Mouse (Mus musculus) neural tube, embryonic 10.5 days (tissue): ENCODE measurements around the gene Tmem130.
A peak's percentile ranks its signal among the peaks of the same experiment; 100 is the strongest.

ENCODE experiments used
- DNase-seq: peaks from one replicate; pipeline ENCODE4 v3.0.0-alpha.2; 2017; ENCODE audit warnings: low spot score; ENCODE audit errors: extremely low spot score

Tmem130 gene

DNA sequence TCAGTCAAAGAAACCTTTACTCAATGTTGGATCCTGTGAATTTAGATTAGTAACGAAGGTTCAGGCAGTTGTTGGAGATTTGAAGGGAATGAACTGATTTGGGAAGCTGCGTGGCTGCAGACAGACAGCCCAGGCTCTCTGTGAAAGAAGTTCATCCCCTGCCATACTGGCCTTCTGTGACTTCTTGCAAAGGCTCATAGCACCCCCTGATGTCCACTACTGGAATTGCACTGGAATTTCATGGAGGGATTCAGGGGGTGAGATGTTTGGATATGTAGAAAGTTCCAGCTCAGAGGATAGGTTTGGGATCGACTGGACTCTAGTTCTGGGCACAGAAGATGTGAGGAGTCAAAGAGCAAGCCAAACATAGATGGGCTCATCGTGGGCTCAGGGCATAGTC is 27.7 kb downstream of the Tmem130 start:
- peak; percentile 72 for DNase-seq

DNA sequence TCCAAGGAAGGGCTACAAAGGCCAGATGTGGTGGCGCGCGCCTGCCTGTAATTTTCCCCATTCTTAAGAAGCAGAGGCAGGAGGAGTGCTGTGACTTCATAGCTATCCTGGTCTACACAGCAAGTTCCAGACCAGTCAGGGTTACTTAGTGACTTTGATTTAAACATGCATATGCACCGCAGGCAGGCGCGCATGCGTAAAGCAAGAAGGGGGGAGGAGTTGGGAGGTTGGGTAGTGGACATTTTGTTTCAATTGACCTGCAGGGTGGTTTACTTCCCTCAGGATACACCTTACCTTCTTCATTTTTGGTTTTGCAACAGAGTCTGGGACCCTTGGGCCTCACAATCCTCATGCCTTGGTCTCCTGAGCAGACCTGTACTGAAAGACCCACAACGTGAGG is 32.4 kb downstream of the Tmem130 start:
- DNase-seq: no peak

DNA sequence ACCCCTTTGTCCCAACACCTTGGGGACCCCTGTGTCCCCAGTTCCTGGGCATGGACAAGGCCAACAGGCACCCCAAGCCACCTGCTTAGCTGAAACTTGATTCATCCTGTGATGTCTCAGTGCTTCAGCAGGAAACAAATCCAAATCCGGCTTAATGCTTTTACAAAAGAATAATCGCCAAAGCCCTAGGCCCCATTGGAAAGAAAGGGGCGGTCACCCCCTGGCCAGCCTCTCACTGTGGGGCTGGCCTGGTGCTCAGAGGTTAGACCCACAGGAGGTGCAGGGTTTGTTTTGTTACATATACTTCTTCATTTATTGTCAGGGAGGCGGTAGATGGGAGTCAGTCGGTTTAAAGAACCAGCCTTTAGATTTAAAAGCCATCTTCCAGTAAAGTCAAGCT is 33.4 kb downstream of the Tmem130 start:
- no peak for DNase-seq

DNA sequence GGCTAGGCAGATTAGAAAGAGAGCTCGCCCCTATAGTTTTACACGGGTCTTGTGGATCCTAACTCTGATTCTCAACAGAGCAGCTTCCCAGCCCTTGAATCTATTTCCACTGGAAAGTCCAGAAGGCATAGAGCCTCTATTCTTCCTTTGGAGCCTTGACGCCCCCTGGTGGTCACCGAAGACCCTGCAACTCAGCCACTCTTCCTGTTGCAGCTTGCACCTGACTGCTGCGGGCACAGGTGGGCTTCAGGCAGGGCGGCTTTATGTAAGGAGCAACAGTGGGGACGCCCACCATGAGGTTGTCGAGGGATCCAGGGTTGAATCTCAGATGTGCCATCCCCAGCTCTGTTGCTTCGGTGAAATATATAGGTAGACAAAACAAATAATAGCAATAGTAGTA is 34.5 kb downstream of the Tmem130 start:
- peak; percentile 76 for DNase-seq

DNA sequence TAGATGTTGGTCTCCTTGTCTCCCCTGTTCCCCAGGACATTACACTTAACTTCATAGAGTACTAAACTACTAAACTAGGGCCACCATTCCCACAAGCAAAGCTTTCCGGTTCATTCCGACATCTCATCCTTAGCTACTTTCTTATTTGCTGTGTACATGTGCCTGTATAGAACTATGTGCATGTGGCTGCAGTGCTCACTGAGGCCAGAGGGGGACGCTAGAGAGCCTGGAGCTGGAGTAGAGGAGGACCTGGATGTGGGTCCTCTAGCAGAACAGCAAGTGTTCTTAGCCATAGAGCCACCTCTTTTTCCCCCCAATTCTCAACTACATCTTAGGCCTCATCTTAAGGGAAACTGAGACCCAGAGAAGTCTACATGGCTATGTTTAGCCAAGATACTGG is 36.1 kb downstream of the Tmem130 start:
- no peak for DNase-seq

DNA sequence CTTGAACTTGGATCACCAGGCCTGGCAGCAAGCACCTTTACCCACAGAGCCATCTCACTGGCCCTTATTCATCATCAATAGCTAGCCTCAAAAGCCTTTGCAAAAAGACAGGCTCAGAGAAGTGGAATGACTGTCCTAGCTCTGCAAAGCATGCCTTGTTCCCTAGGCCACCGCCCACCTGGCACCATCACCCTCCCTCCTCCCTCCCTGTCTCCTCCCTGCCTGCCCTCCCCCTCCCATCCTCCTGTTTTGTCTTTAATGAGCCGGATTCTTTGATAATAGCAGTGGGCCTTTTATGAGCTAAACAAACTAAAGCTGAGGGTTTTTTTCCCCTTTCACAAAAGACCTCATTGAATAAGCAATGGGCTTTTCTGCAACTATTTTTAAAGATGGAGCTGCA is 36.7 kb downstream of the Tmem130 start:
- no peak for DNase-seq

DNA sequence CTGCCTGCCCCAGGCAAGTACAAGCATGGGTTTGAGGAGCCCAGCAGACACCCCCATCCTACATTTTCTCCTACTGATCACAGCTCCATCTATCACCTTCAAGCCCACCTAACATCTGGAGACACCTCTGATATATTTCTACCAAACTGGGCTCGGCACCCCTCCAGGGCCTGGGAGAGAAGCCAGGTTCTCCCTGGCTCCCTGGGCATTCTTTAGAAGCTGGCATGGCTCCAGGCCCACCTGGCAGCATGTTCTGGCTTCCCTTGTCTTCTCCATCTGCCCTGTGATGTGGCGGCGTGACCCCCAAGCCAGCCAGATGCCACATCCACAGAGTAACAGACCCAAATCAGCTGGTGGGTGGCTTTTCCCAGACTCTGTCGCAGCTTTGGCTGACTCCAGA is 41.3 kb downstream of the Tmem130 start:
- DNase-seq: no peak

DNA sequence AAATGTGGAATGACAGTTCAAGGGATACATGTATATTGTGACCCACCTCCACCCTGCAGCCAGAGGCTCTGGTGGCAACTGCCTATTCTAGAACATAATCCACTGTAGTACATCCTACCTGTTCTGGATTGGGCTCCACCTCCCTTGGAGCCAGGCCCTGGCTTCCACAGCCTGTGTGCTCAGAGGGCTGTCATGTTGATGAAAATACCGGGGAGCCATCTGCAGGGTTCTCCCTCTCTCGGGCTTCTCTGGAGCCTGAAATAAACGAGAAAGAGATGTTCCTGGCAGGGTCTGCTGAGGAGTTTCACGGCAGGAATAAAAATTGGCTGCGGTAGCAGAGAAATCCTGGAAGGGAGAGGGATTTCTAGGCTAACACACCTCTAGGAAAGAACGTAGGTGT is 41.8 kb downstream of the Tmem130 start:
- no peak for DNase-seq

DNA sequence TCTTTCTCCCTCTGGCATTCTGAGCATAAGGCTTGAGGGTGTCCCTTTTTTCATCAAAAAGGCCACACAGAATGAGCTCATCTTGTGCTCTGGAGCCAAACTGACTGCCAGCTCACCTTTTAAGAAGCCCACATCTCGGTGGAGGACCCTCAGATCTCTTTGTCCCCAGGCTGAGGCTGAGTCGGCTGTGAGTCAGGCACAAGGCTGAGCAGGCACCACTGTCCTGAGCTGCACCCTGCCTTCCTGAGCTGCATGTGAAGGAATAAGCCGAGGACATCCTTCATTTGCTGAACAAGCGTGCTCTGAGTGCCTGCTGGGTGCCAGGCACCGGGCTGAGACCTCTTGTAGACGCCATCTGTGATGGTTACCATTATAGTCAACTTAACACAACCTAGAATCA is 44.4 kb downstream of the Tmem130 start:
- no peak for DNase-seq

DNA sequence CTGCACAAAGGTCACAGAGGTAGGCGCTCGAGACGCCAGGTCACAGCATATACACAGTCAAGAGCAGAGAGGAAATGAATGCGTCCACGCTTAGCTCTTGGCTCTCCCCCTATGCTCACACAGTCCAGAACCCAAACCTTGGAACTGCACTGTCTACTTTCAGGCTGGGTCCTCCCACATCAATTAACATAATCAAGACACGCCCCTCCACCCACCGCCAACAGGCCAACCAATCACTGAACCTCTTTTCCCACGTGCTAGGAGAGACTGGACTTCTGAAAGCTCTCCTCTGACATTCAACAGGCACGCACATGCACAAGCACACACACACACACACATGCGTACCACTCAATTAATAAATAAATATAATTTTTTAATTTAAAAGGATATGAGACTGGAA is 48.2 kb downstream of the Tmem130 start:
- DNase-seq: no peak

DNA sequence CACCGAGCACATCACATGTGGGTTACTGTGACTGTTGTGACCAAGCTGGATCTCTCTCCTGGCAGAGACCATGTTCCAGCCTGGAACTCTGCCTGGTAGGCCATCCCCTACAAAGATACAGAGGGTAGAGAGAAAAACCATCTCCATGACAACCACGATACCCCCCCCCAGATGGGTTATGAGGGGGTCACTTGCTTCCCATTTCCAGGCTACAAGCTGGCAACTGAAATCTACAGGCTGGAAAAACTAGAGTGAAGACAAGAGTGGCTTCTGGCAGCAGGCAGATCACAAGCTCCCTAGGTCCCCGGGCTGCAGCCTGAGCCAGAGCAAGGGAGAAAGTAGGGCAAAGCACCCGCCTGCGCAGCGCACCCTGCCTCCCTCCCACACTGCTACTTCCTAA is 54.0 kb downstream of the Tmem130 start:
- DNase-seq: no peak

DNA sequence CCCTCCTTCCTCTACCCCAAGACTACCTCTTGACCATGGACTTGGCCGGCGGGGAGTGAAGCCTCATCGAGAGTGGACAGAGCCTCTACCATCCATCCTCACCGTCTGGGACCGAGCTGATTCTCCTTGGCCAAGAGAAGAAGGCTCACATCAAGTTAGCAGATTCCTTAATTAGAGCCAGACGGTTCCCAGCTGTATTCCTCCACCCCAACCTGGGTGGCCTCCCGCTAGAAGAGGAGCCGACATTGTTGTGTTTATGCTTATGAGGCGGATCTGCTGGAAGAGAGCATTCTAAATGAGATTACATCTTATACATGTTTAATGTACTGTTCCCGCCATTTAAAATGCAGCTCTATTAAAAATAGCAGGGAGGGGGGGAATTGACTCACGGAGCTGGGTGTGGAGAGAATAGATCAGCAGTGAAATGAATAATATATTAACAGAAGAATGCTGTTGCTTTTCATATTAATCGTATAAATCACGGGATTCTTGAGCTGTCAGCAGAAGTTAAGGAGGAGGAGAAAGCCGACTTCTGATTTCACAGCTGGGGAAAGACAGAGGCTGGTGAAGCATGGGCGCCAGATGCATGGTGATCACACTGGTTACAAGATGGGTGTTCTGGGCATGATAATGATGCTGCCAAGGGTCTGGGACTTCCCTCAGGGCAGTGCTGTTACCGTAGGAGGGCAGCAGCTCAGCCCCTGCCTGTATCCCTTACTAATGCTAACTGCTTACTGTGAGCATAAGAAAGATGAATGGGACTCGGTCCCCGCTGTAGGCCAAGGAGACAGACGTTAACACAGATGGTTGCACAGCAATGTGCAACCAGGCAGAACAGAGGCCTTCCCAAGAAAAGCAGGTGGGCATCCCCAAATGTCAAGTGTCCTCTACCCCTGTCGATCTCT is 57.9 kb downstream of the Tmem130 start:
- DNase-seq: no peak

DNA sequence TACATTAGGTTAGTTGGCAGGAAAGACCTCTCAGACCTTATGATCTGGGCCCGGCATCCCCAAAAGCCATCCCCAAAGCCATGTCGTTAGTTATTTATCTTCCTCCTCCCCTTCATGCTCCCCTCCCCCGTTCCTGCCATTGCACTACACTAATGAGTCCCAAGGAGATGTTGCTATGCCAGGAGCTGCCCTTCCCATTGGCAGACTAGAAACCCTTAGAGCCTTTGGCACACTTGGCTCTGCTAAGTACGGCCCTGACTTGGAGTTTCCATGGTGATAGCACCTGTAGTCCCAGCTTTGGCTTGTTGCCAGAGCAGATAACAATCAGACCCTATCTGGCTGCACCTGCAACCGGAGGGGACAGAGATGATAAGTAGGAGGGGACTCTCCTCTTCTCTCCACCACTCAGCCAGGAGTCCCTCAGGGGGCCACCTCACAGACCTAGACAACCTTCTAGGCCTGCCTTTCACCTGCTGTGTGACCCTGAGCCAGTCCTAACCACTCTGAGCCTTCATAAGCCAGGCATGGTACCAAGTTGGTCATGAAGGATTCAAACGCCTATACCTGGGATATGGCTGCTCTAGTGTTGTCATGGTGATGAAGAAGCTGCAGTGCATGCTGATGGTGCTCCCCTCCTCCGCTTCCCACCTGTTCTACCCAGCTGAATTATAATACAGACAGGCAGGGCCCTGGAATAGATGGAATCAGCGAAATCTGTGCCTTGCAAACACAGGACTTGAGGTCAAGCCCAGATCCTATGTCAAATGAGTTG is 66.1 kb downstream of the Tmem130 start:
- DNase-seq: no peak

DNA sequence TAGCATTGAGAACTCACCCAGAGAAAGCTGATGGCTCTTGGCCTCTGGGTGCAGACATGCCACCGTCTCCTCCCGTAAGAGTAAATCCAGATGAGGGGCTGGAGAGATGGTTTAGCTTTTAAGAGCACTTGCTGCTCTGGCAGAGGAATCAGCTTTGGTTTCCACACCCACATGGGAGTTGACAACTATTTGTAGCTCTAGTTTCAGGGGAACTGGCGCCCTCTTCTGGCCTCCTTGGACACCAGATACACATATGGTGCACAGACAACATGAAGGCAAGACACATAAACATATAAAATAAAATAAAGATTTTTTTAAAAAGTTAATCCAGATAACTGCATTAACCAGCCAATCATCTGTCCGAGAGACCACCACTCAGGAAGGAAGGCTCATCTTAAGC is 67.5 kb downstream of the Tmem130 start:
- no peak for DNase-seq

DNA sequence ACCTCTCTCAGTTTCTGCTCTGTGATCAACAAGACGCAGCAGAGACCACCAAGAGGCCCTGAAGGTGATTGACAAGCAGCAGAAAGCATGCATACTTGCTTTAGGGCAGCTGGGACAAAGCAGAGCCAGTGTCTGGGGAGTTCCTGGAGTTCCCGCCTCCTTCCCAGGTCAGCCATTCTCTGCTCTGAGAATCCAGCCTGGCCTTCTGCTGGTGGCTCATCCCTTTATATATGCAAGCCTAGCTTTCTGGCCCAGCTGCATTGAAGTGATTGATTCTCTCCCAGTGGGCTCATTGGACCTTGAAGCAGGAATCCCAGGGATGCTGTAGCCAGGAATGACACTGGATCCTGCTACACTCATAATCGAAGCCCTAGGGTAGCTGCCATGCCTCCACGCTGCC is 70.2 kb downstream of the Tmem130 start:
- no peak for DNase-seq

DNA sequence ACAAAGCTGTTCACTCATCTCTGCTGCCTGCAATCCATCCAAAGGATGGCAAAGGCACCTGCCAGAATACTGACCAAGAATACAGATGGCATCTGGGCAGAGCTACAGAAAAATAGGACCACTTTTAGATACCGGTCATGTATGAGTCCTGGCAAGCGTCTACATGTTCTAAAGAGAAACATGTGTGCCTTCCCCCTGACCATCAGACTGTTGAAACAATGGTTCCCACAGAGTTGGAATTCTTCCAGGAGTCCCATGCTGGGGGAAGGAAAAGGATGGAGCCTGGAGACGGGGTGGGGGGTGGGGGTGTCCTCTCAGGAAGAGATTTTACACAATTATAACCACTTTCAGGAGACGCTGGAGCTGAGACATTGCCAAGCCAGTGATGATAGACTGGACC is 73.2 kb downstream of the Tmem130 start:
- DNase-seq: no peak
